Mouse (Mus musculus) Patski (cell line): ENCODE results near the gene 1110051M20Rik. TPM values are rescaled to one million over a fixed set of nuclear protein-coding genes. Genes with fewer than 3 reads are reported as not detected.
"Not testable (repeated sequence)": the region's sequence is repeated elsewhere in the genome, so short reads cannot be mapped to it uniquely, and the experiment has no call there.

Experiments used
- ATAC-seq: fragments of 100-300 bp; one replicate; pipeline ENCODE4 v1.8.0; 2021
- CTCF ChIA-PET: fragments of 350-600 bp; sonication (Branson Sonifier 250); formaldehyde crosslinking; loops from one replicate; lab custom pipeline; 2022; ENCODE audit warnings: inconsistent platforms; lab: Charles Lee
- POLR2A ChIA-PET: fragments of 350-600 bp; sonication (Branson Sonifier 250); formaldehyde crosslinking; loops from one replicate; lab custom pipeline; 2022; ENCODE audit warnings: antibody characterized with exemption, inconsistent platforms; lab: Charles Lee
- DNase-seq: peaks from one replicate; pipeline ENCODE4 v3.0.0-alpha.2; 2011; ENCODE audit warnings: low read depth, low spot score
- H3K27me3 ChIP-seq: fragments of 371-371 bp; one replicate; pipeline ENCODE4 v1.5.1; 2021
- CTCF ChIP-seq: fragments of 100-300 bp; IDR thresholded peaks from one replicate; pipeline ENCODE4 v1.5.1; 2021
- in situ Hi-C: fragments of 300-500 bp; cut with MboI; formaldehyde crosslinking; loops from 3 replicates; pipeline ENCODE4 v1.11.1; 2018; ENCODE audit warnings: low pct_unique_long_range_greater_than_20kb, mixed read lengths
- polyA plus RNA-seq: library from polyadenylated mRNA; unstranded; gene quantifications from one replicate; pipeline ENCODE4 v1.2.3, GENCODE M21; 2021

The 1110051M20Rik gene
- 15.1 TPM for polyA plus RNA-seq

GRCm38 (mm10) chr2:91444286-91444892, at the start of gene 1110051M20Rik:
Gene 1110051M20Rik (minus strand): TSS chr2:91444704.
- in situ Hi-C loops: no loop called here
- no peak for ATAC-seq
- TF ChIP-seq CTCF: no peak
- H3K27me3 ChIP-seq: no peaks in the 10 kb centered on the region
- CTCF ChIA-PET: interaction anchor here (1.2 kb wide), 1 partner anchor 12 kb away, joined by 3 read pairs; no protein-coding TSS in a partner anchor
- no peak for DNase-seq
- POLR2A ChIA-PET: interaction anchor here (0.5 kb wide), 2 partner anchors 337 to 357 kb away, joined by 3 read pairs; no protein-coding TSS in a partner anchor

- DNase-seq (no peak), ATAC-seq (no peak)
- CTCF ChIA-PET: interaction anchor here (1.3 to 1.5 kb wide), 2 partner anchors 20 to 54 kb away, joined by 3 read pairs; no protein-coding TSS in a partner anchor
- H3K27me3 ChIP-seq: no peaks in the 10 kb centered on the region
- TF ChIP-seq CTCF: no peak
- in situ Hi-C loops: no loop called here
- POLR2A ChIA-PET: no interaction called here
Measured at GRCm38 (mm10) chr2:91493981-91494380, 49.5 kb upstream of the 1110051M20Rik start.

- no peak for ATAC-seq
- POLR2A ChIA-PET: no interaction called here
- H3K27me3 ChIP-seq: no peaks in the 10 kb centered on the region
- in situ Hi-C loops: no loop called here
- DNase-seq: no peak
- CTCF ChIA-PET: interaction anchor here (1.5 kb wide), 1 partner anchor 56 kb away, joined by 3 read pairs; no protein-coding TSS in a partner anchor
- no peak for TF ChIP-seq CTCF
Measured at GRCm38 (mm10) chr2:91492071-91492635, 47.6 kb upstream of the 1110051M20Rik start.

- POLR2A ChIA-PET, DNase-seq, H3K27me3 ChIP-seq, ATAC-seq: not testable (repeated sequence)
- in situ Hi-C loops: loop anchor here (10.0 kb wide), 1 partner anchor 372 kb away; the partner anchor contains the start of gene Mybpc3
- CTCF ChIA-PET: interaction anchor here (0.8 to 2.1 kb wide), 5 partner anchors 10 to 372 kb away, joined by 3 to 7 read pairs (median 5); no protein-coding TSS in a partner anchor
Measured at GRCm38 (mm10) chr2:91487295-91487694, 42.8 kb upstream of the 1110051M20Rik start.

GRCm38 (mm10) chr2:91485256-91485655, 40.8 kb upstream of the 1110051M20Rik start:
- no peak for DNase-seq

GRCm38 (mm10) chr2:91484698-91485097, 40.2 kb upstream of the 1110051M20Rik start:
- no peaks in the 10 kb centered on the region for H3K27me3 ChIP-seq
- no peak for ATAC-seq
- TF ChIP-seq CTCF: no peak
- no peak for DNase-seq
- in situ Hi-C loops: loop anchor here (5.0 to 10.0 kb wide), 2 partner anchors 202 to 370 kb away; partner anchors contain the start of gene Mybpc3
- ChIA-PET CTCF (no interaction called here), POLR2A (no interaction called here)

More at GRCm38 (mm10) chr2:91485256-91485655, 40.8 kb upstream of the 1110051M20Rik start:
- no peaks in the 10 kb centered on the region for H3K27me3 ChIP-seq
- TF ChIP-seq CTCF: no peak
- in situ Hi-C loops: loop anchor here (10.0 kb wide), 1 partner anchor 370 kb away; the partner anchor contains the start of gene Mybpc3
- ChIA-PET CTCF (no interaction called here), POLR2A (no interaction called here)
- no peak for ATAC-seq

GRCm38 (mm10) chr2:91480805-91481514, 36.5 kb upstream of the 1110051M20Rik start:
- no peaks in the 10 kb centered on the region for H3K27me3 ChIP-seq
- TF ChIP-seq CTCF: no peak
- CTCF ChIA-PET: interaction anchor here (0.8 to 1.7 kb wide), 5 partner anchors 11 to 196 kb away, joined by 3 to 7 read pairs (median 5); partner anchors contain the start of gene Lrp4
- POLR2A ChIA-PET: interaction anchor here (0.6 to 1.0 kb wide), 2 partner anchors 195 to 231 kb away, joined by 3 read pairs; no protein-coding TSS in a partner anchor
- DNase-seq (peak; percentile 13), ATAC-seq (no peak)
- in situ Hi-C loops: loop anchor here (5.0 to 10.0 kb wide), 2 partner anchors 199 to 366 kb away; partner anchors contain the start of gene Mybpc3

GRCm38 (mm10) chr2:91480399-91480801, 35.9 kb upstream of the 1110051M20Rik start:
- in situ Hi-C loops: loop anchor here (5.0 to 10.0 kb wide), 2 partner anchors 198 to 366 kb away; partner anchors contain the start of gene Mybpc3
- CTCF ChIA-PET: interaction anchor here (0.8 to 1.7 kb wide), 5 partner anchors 11 to 195 kb away, joined by 3 to 7 read pairs (median 5); partner anchors contain the start of gene Lrp4
- H3K27me3 ChIP-seq: no peaks in the 10 kb centered on the region
- ATAC-seq: no peak
- DNase-seq: no peak
- TF ChIP-seq CTCF: no peak
- POLR2A ChIA-PET: interaction anchor here (0.6 to 1.0 kb wide), 2 partner anchors 195 to 230 kb away, joined by 3 read pairs; no protein-coding TSS in a partner anchor

GRCm38 (mm10) chr2:91476841-91477240, 32.3 kb upstream of the 1110051M20Rik start:
- DNase-seq: no peak
- in situ Hi-C loops: no loop called here
- ChIA-PET CTCF (interaction anchor here (1.0 to 2.3 kb wide), 3 partner anchors 10 to 191 kb away, joined by 3 to 7 read pairs (median 4); no protein-coding TSS in a partner anchor), POLR2A (no interaction called here)
- H3K27me3 ChIP-seq: no peaks in the 10 kb centered on the region
- TF ChIP-seq CTCF: no peak
- no peak for ATAC-seq
